Mouse (Mus musculus) left cerebral cortex, adult 18-20 months (tissue): ENCODE data around the gene Sac3d1. TPM values are rescaled to one million over a fixed set of nuclear protein-coding genes. Genes with fewer than 3 reads are reported as not detected.
"Not testable (repeated sequence)": the region's sequence is repeated elsewhere in the genome, so short reads cannot be mapped to it uniquely, and the experiment has no call there.

ENCODE experiments used
- DNase-seq, 2 experiments: peaks; one replicate each; pipeline ENCODE4 v3.0.0; 2021 to 2022; ENCODE audit warnings: low spot score in 2 of 2, mixed read lengths in 1 of 2
- long read RNA-seq, 2 experiments: library from polyadenylated mRNA; stranded (forward); transcript quantifications; one replicate each; pipeline ENCODE4 v2.0.0; 2021
- total RNA-seq, 2 experiments: library from RNA; stranded (reverse); gene quantifications; 2 replicates each; pipeline ENCODE4 v1.2.3; 2021

Gene Sac3d1
- 10 to 100 TPM; 17.8 to 19.0 TPM for total RNA-seq
- long read RNA-seq, experiment 1, transcript Sac3d1-201 (2 exons, 1,442 nt): major isoform, 45 of 46 reads
- long read RNA-seq, experiment 1, partial matches to known transcripts: 1 of 46 reads
- long read RNA-seq, experiment 1, other reads (novel, unspliced or antisense): 0 of 46 reads
- long read RNA-seq, experiment 2, transcript Sac3d1-201 (2 exons, 1,442 nt): major isoform, 41 of 42 reads
- long read RNA-seq, experiment 2, partial matches to known transcripts: 1 of 42 reads
- long read RNA-seq, experiment 2, other reads (novel, unspliced or antisense): 0 of 42 reads

DNA sequence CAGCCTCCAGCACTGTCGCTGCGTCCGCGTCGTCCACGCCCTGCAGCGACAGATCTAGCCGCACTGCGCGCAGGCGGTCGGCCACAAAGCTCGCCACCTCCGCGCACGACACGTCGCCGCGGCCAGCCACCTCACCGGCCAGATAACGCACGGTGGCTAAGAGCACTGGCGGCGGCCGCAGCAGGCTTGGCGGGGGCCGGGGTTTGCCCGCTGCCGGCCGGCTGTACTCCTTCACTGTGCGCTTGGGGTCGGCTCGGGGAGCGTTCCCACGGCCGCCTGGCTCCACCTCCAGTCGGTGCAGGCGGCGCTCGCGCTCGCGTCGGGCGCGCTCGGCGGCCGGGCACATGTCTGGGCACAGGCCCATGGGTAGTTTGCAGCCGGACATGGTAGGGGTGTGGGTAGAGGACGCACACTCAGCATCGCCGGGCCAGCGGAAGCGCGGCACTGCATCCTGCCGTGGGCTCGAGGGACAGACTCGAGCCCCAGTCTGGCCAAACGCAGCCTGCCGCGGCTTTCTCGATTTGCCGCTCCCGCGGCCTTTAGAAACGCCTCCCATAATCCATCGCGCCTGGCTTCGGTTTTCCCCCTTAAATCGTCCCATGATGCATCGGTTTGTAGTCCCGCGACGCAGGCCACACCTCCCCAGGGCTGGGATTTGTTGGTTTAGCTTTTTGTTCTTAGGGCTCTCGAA is at the start of gene Sac3d1:
Gene Sac3d1, minus strand, starts transcription at position 665 of the 691 bp plus-strand sequence.
- DNase-seq: peak; percentile 90

DNA sequence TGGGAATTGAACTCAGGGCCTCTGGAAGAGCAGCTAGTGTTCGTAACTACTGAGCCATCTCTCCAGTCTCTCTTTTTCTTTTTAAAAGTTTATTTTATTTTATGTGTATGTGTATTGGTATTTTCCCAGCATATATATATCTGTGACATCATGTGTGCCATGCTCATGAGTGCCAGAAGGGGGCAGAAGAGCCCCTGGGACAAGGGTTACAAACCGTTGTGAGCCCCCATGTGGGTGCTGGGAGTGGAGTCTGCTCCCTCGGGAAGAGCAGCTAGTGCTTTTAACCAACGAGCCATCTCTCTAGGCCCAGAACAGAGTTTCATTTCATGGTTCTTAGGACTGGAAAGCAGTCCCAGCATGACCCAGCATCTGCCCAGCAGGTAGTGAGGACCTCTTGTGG is 48.3 kb upstream of the Sac3d1 start:
- DNase-seq: no peak

DNA sequence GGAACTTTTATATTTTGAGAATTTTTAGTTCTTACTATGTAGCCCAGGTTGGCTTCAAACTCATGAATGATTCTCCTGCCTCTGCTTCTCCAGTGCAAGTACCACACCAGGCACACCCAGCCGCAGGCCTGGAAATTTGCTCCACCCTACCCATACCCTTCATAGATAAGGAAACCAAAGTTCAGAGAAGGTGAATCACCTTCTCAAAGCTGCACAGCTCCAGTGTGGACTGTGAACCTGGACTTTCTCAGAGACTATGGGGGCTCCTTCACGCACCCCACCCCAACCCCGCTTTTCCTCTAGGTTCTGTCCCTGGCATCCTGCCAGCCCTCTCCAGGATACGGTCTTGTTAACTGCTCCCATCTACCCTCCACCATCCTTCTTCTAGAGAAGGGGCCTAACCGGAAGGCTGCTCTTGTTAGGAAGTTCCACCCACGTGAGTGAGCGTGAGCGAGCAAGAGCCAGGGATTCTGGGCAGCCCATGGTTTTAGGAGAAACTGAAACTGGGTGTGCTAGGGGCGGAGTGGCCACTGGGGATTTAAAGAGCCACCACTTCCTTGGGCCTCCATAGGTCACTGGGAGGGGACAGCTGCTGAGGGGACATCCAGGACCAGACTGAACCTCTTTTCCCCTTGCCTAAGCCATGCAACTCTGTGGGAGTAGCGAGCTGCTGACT is 45.6 kb upstream of the Sac3d1 start:
- DNase-seq: no peak

DNA sequence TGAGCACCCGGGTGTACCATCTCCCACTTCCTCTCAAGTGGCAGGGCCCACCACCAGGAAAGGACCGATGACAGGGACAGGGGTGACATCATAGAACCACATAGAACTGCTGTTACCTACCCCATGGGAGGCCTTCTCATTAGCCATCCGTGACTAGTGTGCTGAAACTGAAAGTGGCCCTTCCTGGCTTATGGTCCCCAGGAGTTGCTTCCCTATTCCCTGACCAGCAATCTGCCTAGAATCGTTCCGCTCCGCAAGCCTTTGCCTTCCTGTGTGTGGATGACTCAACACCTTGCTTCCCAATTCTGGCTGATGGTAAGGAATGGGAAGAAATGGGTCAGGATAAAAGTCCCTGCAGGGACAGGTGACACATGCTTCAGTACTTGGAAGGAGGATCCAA is 38.8 kb upstream of the Sac3d1 start:
- no peak for DNase-seq

DNA sequence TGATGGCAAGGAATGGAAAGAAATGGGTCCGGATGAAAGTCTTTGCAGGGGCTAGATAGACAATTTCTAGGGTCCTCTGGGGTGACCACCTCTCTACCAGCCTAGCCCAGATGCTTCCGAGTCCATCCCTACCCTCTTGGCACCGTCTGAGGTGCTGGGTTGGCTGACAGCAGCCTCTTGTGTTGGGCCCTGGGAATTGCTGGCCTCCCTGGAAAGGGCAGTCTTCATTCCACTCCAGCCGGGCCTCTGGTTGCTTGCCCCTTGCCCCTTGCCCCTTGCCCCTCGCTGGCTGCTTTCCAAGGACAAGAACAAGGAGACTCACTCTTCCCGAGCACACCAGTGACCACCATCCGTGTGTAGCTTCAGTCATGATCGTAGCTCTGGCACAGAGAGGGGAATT is 37.9 kb upstream of the Sac3d1 start:
- no peak for DNase-seq

DNA sequence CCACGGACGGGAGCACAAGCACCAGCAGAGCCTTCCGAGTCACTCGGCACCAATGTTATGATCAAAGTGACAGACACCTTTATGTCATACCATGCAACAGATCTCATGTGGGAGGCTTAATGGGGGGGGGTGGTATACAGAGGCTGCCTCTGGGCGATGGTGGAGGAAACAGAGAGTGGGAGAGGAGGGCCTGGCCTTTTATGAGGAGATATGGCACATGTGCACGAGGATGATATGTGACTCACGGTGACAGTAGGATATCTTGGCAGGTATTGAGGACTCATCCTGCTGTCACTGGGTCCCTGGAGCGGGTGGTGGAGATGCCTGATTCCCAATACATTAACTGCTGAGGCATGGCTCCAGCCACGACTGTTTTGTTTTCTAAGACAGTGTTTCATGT is 36.7 kb upstream of the Sac3d1 start:
- no peak for DNase-seq

DNA sequence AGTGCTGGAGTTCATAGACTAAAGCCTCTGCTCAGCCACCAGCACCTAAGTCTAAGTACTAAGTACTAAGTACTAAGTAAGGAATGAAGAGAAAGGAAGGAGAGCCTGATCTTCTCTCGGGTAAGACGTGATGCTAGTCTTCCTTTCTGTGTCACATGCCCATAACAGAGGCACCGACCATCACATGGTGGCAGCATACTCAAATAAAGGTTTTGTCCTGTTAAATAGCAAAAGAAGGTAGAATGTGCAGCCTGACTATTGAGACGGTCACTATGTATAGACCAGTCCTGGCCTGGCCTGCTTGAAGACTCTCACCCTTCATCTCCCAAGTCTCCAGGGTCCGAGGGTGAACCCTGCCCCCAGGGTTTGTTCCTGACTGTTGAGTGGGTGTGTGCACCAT is 26.4 kb upstream of the Sac3d1 start:
- no peak for DNase-seq

DNA sequence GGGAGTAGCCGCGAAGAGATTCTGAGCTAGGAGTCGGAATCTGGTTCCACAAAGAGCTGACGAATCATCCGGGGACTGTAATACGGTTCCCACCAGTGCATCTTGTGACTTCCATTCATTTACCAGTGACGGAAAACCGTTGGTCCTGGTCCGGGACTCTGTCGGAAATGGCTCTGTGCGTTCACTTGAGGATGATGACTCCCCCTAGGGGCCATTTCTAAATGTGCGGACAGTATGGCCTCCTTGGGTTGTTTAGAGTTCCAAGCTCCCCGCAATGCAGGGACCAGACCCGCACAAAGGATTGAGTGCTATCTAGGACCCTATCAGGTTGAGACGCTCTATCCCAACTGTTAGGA is 22.9 kb upstream of the Sac3d1 start, which contains the start of gene Arl2:
Gene Arl2, minus strand, starts transcription at position 155 of the 356 bp plus-strand sequence.
- DNase-seq: peak; percentile 74 to 76

DNA sequence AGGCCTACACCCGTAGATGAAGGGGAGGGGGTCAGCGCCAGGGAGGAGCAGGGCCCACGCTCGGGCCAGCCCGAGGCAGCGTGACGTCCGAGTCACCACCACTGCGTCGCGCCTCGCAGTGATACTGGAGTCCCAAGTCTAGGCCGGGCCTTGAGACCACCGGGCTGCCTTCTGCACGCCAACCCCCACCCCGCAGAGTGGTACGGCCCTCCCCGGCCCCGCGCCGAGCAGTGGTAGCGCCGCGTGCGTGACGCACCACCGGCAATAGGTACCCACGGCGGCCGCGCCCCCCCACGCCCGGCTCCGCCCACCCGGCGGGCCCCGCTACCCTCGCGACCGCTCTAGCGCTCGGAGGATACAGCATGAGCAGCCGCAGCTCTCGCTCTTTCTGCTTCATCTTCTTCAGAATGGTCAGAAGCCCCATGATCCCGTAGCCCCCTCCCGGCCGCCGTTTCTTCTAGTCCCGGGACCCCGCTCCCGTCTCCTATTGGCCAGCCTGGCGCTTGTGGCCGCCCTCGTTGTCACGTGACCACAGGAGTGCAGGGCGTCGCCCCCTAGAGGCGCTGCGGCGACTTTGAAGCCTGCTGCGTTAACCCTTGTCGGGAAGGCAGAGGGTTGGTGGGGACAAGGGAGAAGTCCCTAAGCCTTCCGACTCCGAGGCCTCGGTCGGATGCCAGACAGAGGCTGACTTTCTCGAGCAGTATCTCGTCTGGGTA is 22.4 kb upstream of the Sac3d1 start, which contains the start of gene Batf2:
Gene Batf2, plus strand, starts transcription at position 306 of the 716 bp plus-strand sequence.
- peak; percentile 87 to 91 for DNase-seq

DNA sequence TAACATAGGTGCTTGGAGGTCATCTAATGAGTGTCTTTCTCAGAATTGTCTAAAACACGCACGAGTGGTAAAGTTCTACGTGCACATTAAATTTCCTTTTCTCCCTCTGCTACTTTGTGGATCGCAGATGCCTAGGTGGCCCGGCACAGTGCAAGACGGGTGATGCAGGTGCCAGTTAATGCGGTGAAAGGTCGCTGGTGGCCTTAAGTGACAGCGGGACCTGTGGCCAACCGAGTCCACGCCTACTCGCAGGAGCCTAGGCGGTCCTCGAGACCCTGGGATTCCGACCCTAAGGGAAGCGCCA is 21.9 kb upstream of the Sac3d1 start:
- DNase-seq: no peak

DNA sequence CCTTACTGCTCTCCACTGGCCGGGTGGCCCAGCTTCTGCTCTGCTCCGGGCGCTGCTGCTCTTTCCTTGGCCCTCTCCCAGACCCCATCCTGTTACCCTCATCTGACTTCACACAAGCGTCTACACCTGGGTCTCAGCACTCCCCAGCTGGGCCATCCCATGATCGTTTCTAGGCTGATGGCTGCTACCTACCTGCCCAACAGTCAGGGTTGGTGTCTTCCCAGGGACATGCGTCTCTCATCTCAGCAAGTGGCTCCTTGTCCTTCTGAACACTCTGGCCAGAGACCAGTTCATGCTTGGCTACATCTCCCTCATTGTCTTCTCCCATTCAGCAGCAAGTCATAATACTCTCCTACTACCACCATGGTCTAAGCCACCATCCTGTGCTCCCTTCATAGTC is 21.3 kb upstream of the Sac3d1 start:
- no peak for DNase-seq

DNA sequence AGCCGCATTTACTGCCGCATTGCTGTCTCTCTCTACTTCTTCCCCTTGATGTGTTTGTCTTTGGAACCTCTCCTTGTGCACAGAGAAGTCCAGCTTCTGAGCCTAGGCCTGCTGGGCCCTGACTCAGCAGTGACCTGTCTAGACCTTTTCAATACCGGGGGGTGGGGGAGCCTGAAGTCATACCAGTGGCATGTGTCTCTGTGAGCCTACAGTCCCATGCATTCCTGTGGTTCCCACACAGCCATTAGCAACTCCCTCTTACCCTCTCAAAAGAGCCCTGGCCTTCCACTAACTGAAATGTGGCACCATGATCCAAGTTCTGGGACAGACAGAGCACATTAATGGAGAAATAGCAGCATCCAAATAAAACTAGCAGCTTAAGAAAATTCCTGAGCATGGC is 17.9 kb upstream of the Sac3d1 start:
- DNase-seq: no peak

DNA sequence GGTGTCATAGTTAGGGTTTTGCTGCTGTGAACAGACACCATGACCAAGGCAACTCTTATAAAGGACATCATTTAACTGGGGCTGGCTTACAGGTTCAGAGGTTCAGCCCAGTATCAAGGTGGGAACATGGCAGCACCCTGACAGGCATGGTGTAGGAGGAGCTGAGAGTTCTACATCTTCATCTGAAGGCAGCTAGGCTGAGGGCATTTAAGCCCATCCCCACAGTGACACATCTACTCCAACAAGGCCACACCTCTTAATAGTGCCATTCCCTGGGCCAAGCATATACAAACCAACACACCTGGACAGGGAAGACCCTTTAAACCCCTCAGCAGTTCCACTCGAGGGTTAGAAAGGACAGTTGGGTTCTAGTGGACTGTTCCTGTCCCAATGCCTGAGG is 14.7 kb upstream of the Sac3d1 start:
- not testable (repeated sequence) for DNase-seq

DNA sequence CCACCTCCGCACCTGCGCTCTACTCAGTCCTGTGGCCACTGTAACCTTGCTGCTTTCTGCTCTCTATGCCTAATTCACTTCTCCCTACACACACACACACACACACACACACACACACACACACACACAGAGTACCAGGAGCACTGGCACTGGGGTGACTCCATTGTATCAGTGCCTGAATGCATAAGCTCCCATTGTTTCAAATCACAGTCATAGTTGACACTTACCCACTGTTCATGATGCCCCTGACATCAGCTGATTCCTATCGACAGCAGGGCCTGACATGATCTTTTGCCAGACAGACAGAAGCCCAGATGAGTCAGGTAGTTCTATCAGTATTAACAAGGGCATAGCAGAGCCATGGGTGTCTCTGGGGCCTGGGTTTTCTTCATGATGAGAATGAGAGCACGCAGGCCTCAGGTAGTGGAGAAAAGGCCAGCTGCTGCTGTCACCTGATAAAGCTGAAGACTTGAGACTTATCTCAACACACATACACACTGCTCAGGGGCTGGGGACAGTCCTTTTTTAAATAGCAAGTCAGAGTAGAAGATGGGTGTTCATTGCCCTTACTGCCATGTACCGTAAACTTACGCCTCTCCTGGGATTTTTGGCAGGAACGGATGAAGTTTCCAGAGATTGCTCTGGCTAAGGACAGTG is 13.8 kb upstream of the Sac3d1 start:
- no peak for DNase-seq

DNA sequence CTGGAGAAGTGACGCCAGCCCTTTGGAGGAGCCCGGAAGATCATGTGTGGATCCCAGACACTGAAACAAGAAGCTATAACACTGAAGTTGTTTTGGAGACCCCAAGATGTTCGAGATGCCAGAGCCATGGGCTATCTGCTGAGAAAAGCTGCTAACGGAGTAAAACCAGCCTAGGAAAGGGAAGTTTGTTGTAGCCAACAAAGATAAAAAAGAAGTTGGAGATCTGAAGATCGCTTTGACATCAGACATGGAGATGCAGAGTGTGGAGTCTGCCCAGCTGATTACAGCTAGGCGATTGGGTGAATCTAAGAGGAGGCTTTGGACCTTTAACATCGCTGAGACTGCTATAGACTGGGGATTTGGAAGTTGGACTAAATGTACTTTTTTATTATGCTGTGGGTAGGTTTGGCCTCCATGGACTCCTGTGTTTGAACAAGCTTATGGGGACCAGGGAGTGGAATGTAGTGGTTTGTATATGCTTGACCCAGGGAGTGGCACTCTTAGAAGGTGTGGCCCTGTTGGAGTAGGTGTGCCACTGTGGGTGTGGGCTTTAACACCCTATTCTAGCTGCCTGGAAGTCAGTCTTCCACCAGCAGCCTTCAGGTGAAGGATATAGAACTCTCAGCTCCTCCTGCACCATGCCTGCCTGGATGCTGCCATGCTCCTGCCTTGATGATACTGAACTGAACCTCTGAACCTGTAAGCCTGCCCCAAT is 12.1 kb upstream of the Sac3d1 start:
- not testable (repeated sequence) for DNase-seq

DNA sequence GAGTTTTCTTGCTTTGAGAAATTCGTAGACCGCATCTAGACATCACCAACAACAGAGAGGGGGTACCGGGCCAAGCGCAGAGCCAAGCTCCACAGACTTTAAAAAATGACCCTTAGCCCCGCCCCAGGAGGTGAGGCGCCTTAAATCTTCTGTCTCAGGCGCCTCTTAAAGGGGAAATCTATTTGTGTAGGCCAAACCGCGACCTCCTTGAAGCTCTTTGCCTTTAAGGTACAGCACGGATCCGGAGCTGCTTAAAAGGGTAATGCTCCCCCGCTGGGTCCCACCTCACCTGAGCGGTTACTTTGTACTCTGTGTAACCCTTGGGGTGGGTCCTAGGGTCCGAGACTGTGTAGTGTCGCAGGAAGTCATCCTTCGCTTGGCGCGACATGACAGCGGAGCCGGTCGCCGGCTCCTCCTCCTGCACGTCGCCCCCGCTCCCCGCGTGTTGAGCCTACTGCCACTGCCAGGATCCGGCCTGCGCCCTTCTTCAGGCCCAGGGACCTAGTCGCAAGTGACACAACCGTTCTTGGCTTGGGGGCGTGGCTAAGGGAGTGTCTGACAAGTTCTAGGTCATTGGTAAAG is 9.4 kb upstream of the Sac3d1 start, which contains the start of gene Snx15:
Gene Snx15, minus strand, starts transcription at position 545 of the 582 bp plus-strand sequence.
- DNase-seq: peak; percentile 93 to 94

DNA sequence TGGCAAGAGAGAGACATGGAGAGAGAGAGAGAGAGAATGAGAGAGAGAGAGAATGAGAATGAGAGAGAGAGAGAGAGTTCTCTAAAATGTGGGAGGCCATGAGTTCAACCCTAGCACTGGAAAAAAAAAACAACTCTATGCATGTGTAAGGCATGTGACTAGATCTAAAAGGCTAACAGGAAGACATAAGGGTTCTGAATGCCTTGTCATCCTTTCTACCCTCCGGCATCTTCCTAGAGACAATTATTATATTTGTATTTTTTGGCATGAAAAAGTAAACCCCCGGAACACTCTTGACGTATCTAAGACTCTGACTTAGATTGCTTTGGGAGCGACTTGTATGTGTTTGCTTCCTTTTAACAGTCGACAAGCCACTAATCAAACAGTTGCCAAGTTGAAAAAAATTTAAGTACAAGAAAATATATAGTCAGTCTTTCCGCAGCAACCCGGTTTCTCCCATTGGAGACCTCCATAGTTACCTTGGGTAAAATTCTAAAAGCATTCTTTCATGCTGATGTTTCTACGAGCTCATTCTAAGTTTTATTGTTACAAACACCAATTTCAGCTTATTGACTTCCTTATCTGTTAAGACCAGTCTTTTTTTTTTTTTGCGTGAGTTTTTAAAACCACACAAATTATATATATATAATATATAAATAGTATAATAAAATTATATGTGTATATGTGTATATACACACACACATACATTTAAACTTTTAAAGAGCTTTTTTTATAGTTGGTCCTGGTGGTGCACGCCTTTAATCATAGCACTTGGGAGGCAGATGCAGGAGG is 8.5 kb upstream of the Sac3d1 start:
- no peak for DNase-seq

DNA sequence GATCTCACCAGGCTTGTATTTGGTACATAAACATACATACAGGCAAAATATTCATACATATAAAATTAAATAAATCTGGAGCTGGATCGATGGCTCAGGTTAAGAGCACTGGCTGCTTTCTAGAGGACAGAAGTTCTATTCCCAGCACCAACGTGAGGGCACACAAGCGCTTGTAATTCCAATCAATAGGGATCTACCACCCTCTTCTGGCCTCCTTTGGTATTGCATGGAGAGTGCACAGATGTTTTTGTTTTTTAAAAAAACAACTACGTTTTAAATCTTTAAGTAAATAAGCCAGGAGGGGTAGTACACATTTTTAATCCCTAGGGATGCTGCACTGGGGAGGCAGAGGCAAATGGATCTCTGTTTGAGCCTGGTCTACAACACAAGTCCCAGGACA is 7.8 kb upstream of the Sac3d1 start:
- peak in 1 of 2 experiments; percentile 50 for DNase-seq

DNA sequence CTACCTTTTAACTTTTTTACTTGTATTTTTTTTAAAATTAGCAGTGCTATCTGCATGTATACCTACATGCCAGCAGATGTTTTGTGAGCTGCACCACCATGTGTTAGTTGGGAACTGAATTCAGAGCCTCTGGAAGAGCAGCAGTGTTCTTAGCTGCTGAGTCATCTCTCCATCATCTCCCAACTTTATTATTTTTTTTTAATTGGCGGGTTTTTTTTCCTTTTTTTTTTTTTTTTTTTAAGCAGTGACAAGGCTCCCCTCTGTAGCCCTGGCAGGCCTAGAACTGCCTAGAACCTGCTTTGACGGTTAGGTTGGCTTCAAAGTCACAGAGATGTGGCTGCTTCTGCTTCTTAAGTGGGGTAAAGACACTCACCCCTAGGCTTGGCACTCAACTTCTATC is 6.4 kb upstream of the Sac3d1 start:
- DNase-seq: no peak
